Mouse (Mus musculus) stomach, embryonic 15.5 days (tissue): ENCODE results near the gene Gm20388. TPM values are rescaled to one million over a fixed set of nuclear protein-coding genes. Genes with fewer than 3 reads are reported as not detected.

Source experiments
- ATAC-seq: fragments of 200-750 bp; cut with Nextera tagmentation; 2 replicates; pipeline ENCODE4 v1.8.0; 2017; ENCODE audit warnings: low read depth, moderate number of reproducible peaks, moderate TSS enrichment; ENCODE audit not compliant: insufficient read depth, low FRiP score
- H3K27ac ChIP-seq: fragments of 300-500 bp; sonication (generic); 2 replicates; pipeline ENCODE4 v1.5.1; 2015; ENCODE audit warnings: mild to moderate bottlenecking, inconsistent platforms
- H3K27me3 ChIP-seq: fragments of 300-500 bp; sonication (generic); replicated peaks from 2 replicates; pipeline ENCODE4 v1.6.1; 2015; ENCODE audit warnings: inconsistent platforms
- H3K36me3 ChIP-seq: fragments of 300-500 bp; sonication (generic); 2 replicates; pipeline ENCODE4 v1.6.1; 2015; ENCODE audit warnings: inconsistent platforms
- H3K4me1 ChIP-seq: fragments of 300-500 bp; sonication (generic); 2 replicates; pipeline ENCODE4 v1.6.1; 2015; ENCODE audit warnings: inconsistent platforms
- H3K4me2 ChIP-seq: fragments of 300-500 bp; sonication (generic); 2 replicates; pipeline ENCODE4 v1.6.1; 2015; ENCODE audit warnings: mild to moderate bottlenecking, inconsistent platforms
- H3K4me3 ChIP-seq: fragments of 300-500 bp; sonication (generic); replicated peaks from 2 replicates; pipeline ENCODE4 v1.5.1; 2015; ENCODE audit warnings: inconsistent platforms
- H3K9ac ChIP-seq: fragments of 300-500 bp; sonication (generic); 2 replicates; pipeline ENCODE4 v1.6.1; 2015; ENCODE audit warnings: inconsistent platforms
- H3K9me3 ChIP-seq: fragments of 300-500 bp; sonication (generic); 2 replicates; pipeline ENCODE4 v1.6.1; 2016; ENCODE audit warnings: inconsistent platforms
- WGBS: fragments of 180-500 bp; shearing (Covaris S2); methylation state at CpG from one replicate; pipeline ENCODE4 v1.1.7; 2015; 5-methylcytosine and 5-hydroxymethylcytosine counted together
- polyA plus RNA-seq: library from polyadenylated mRNA; unstranded; fragments of >200 nt; fragmentation: Nextera tagmentation; extraction: Ambion mirVana; gene quantifications from 2 replicates; pipeline ENCODE4 v1.2.1, GENCODE M21; 2015

Gm20388 gene
- polyA plus RNA-seq, 1 experiment from 2014 or later, result not detected

- WGBS, result 77% methylated on average over 6 of the region's 6 CpGs
- Histone ChIP-seq H3K9me3 (no peaks in the 10 kb centered on the region), H3K27me3 (no peaks in the 10 kb centered on the region), H3K4me3 (no peak overlapping the region), H3K27ac (no peak overlapping the region), H3K36me3 (no peaks in the 10 kb centered on the region), H3K4me1 (peaks cover 18% of the 10 kb centered on the region; the same call in 1 of the 2 replicates), H3K9ac (no peak overlapping the region), H3K4me2 (no peak overlapping the region)
- no peak for ATAC-seq
Observed at GRCm38 (mm10) chr8:120201351-120201750, 290.7 kb downstream of the Gm20388 start.

GRCm38 (mm10) chr8:120202546-120202945 lies 291.9 kb downstream of the Gm20388 start:
- H3K4me3 ChIP-seq, result no peak overlapping the region
- H3K27ac ChIP-seq, result no peak overlapping the region
- no peaks in the 10 kb centered on the region for H3K9me3 ChIP-seq
- H3K4me2 ChIP-seq, result no peak overlapping the region
- peaks cover 18% of the 10 kb centered on the region; the same call in 1 of the 2 replicates for H3K4me1 ChIP-seq
- no peaks in the 10 kb centered on the region for H3K27me3 ChIP-seq
- no peak overlapping the region for H3K9ac ChIP-seq
- WGBS, result 28% methylated on average over 3 of the region's 3 CpGs
- no peaks in the 10 kb centered on the region for H3K36me3 ChIP-seq
- no peak for ATAC-seq

GRCm38 (mm10) chr8:120204736-120205360 lies 294.2 kb downstream of the Gm20388 start:
- no peaks in the 10 kb centered on the region for H3K9me3 ChIP-seq
- 53% methylated on average over 7 of the region's 7 CpGs for WGBS

GRCm38 (mm10) chr8:120205916-120206315 lies 295.3 kb downstream of the Gm20388 start:
- ATAC-seq, result peak; percentile 24; the same call in 1 of the 2 replicates
- Histone ChIP-seq H3K27ac (0 out of 2 replicates have a peak overlapping the region, but pooled peaks have one; percentile 9), H3K4me1 (peaks cover 30% of the 10 kb centered on the region), H3K27me3 (no peaks in the 10 kb centered on the region), H3K9me3 (no peaks in the 10 kb centered on the region), H3K36me3 (no peaks in the 10 kb centered on the region), H3K9ac (no peak overlapping the region), H3K4me2 (no peak overlapping the region), H3K4me3 (no peak overlapping the region)
- WGBS, result 87% methylated on average over 9 of the region's 9 CpGs

More at GRCm38 (mm10) chr8:120204736-120205360, 294.2 kb downstream of the Gm20388 start:
- Histone ChIP-seq H3K4me3 (no peak overlapping the region), H3K27ac (peak overlapping the region; percentile 63), H3K36me3 (no peaks in the 10 kb centered on the region), H3K4me1 (peaks cover 19% of the 10 kb centered on the region; the same call in 1 of the 2 replicates), H3K27me3 (no peaks in the 10 kb centered on the region), H3K9ac (no peak overlapping the region), H3K4me2 (no peak overlapping the region)
- no peak; the same call in 1 of the 2 replicates for ATAC-seq

GRCm38 (mm10) chr8:120207364-120207763 lies 296.7 kb downstream of the Gm20388 start:
- WGBS, result 86% methylated on average over 8 of the region's 8 CpGs
- ATAC-seq, result no peak

GRCm38 (mm10) chr8:120208113-120208512 lies 297.5 kb downstream of the Gm20388 start:
- Histone ChIP-seq H3K4me3 (no peak overlapping the region), H3K9ac (no peak overlapping the region), H3K4me1 (peaks cover 34% of the 10 kb centered on the region), H3K9me3 (no peaks in the 10 kb centered on the region), H3K36me3 (no peaks in the 10 kb centered on the region), H3K27me3 (no peaks in the 10 kb centered on the region), H3K4me2 (no peak overlapping the region), H3K27ac (no peak overlapping the region)
- no peak for ATAC-seq
- 33% methylated on average over 11 of the region's 11 CpGs for WGBS

More at GRCm38 (mm10) chr8:120207364-120207763, 296.7 kb downstream of the Gm20388 start:
- H3K4me3 ChIP-seq, result no peak overlapping the region
- no peak overlapping the region for H3K9ac ChIP-seq
- H3K4me1 ChIP-seq, result peaks cover 37% of the 10 kb centered on the region
- no peaks in the 10 kb centered on the region for H3K36me3 ChIP-seq
- no peak overlapping the region for H3K27ac ChIP-seq
- no peak overlapping the region for H3K4me2 ChIP-seq
- no peaks in the 10 kb centered on the region for H3K27me3 ChIP-seq
- H3K9me3 ChIP-seq, result no peaks in the 10 kb centered on the region

- H3K4me1 ChIP-seq, result peaks cover 29% of the 10 kb centered on the region
- no peak overlapping the region for H3K4me2 ChIP-seq
- 0 out of 2 replicates have a peak, but pooled peaks have one; percentile 2 for ATAC-seq
- 24% methylated on average over 3 of the region's 4 CpGs for WGBS
- no peak overlapping the region for H3K4me3 ChIP-seq
- H3K9ac ChIP-seq, result no peak overlapping the region
- no peaks in the 10 kb centered on the region for H3K27me3 ChIP-seq
- no peak overlapping the region for H3K27ac ChIP-seq
- no peaks in the 10 kb centered on the region for H3K36me3 ChIP-seq
- H3K9me3 ChIP-seq, result no peaks in the 10 kb centered on the region
Observed at GRCm38 (mm10) chr8:120211345-120211744, 300.7 kb downstream of the Gm20388 start.

- ATAC-seq, result no peak
- H3K4me3 ChIP-seq, result no peak overlapping the region
- H3K4me2 ChIP-seq, result no peak overlapping the region
- H3K36me3 ChIP-seq, result no peaks in the 10 kb centered on the region
- H3K9me3 ChIP-seq, result no peaks in the 10 kb centered on the region
- H3K4me1 ChIP-seq, result peaks cover 41% of the 10 kb centered on the region
- no peaks in the 10 kb centered on the region for H3K27me3 ChIP-seq
- H3K9ac ChIP-seq, result no peak overlapping the region
- WGBS, result 85% methylated on average over 7 of the region's 7 CpGs
- no peak overlapping the region for H3K27ac ChIP-seq
Observed at GRCm38 (mm10) chr8:120212596-120212995, 302.0 kb downstream of the Gm20388 start.

- peaks cover 44% of the 10 kb centered on the region for H3K4me1 ChIP-seq
- WGBS, result 93% methylated on average over 3 of the region's 3 CpGs
- no peak overlapping the region for H3K4me2 ChIP-seq
- H3K9ac ChIP-seq, result no peak overlapping the region
- H3K27me3 ChIP-seq, result no peaks in the 10 kb centered on the region
- H3K9me3 ChIP-seq, result no peaks in the 10 kb centered on the region
- H3K4me3 ChIP-seq, result no peak overlapping the region
- H3K27ac ChIP-seq, result no peak overlapping the region
- no peak for ATAC-seq
- H3K36me3 ChIP-seq, result no peaks in the 10 kb centered on the region
Observed at GRCm38 (mm10) chr8:120213229-120213628, 302.6 kb downstream of the Gm20388 start.

GRCm38 (mm10) chr8:120213939-120214338 lies 303.3 kb downstream of the Gm20388 start:
- H3K9ac ChIP-seq, result no peak overlapping the region
- peaks cover 44% of the 10 kb centered on the region for H3K4me1 ChIP-seq
- 83% methylated on average over 5 of the region's 5 CpGs for WGBS
- no peak overlapping the region for H3K4me2 ChIP-seq
- no peaks in the 10 kb centered on the region for H3K9me3 ChIP-seq
- no peaks in the 10 kb centered on the region for H3K27me3 ChIP-seq
- ATAC-seq, result no peak
- H3K4me3 ChIP-seq, result no peak overlapping the region
- H3K36me3 ChIP-seq, result no peaks in the 10 kb centered on the region
- H3K27ac ChIP-seq, result no peak overlapping the region

GRCm38 (mm10) chr8:120215416-120216141 lies 304.9 kb downstream of the Gm20388 start:
- Histone ChIP-seq H3K4me3 (no peak overlapping the region), H3K4me1 (peaks cover 35% of the 10 kb centered on the region), H3K36me3 (no peaks in the 10 kb centered on the region), H3K9me3 (no peaks in the 10 kb centered on the region), H3K9ac (no peak overlapping the region), H3K27me3 (no peaks in the 10 kb centered on the region), H3K4me2 (no peak overlapping the region), H3K27ac (peak overlapping the region; percentile 48; the same call in 1 of the 2 replicates)
- WGBS, result 56% methylated on average over 7 of the region's 7 CpGs
- no peak for ATAC-seq
